Mouse (Mus musculus): ENCODE results near the gene Calhm6. TPM values are rescaled to one million over a fixed set of nuclear protein-coding genes. Genes with fewer than 3 reads are reported as not detected.

Calhm6 gene
- polyA plus RNA-seq (2016; fragmentation: Nextera tagmentation; extraction: Ambion mirVana), result 0.62 and 0.68 TPM in 2 replicates

- WGBS, result 18% methylated on average over 44 of the region's 44 CpGs
- H3K27ac ChIP-seq (replicated peaks), result peak within 1 kb of the TSS; percentile 73
- no peaks in the 10 kb centered on the region for H3K36me3 ChIP-seq (replicated peaks)
These were observed at the start of gene Calhm6 for GRCm38 (mm10) chr10:34127392-34128378. Gene Calhm6 (minus strand): TSS chr10:34127984.

GRCm38 (mm10) chr10:34175870-34176606, 48.3 kb upstream of the Calhm6 start:
- Histone ChIP-seq H3K36me3 (replicated peaks) (peaks cover 13% of the 10 kb centered on the region; the same call in 1 of the 2 replicates), H3K4me1 (peaks cover 37% of the 10 kb centered on the region), H3K27me3 (replicated peaks; ENCODE audit: low read depth, poor library complexity, severe bottlenecking) (no peaks in the 10 kb centered on the region), H3K9me3 (no peaks in the 10 kb centered on the region), H3K27ac (replicated peaks) (peak overlapping the region; percentile 78), H3K4me3 (0 out of 2 replicates have a peak overlapping the region, but pooled peaks have one; percentile 14)
- DNase-seq (ENCODE audit: low spot score), result peak; percentile 82
- WGBS, result 30% methylated on average over 8 of the region's 8 CpGs

More at GRCm38 (mm10) chr10:34127392-34128378, at the start of gene Calhm6:
- Histone ChIP-seq H3K27me3 (replicated peaks; ENCODE audit: low read depth, poor library complexity, severe bottlenecking) (peaks cover 18% of the 10 kb centered on the region; the same call in 1 of the 2 replicates), H3K4me3 (peak within 1 kb of the TSS; percentile 70), H3K9me3 (0 out of 2 replicates have a peak, but pooled peaks cover 4% of the 10 kb centered on the region), H3K4me1 (peaks cover 9% of the 10 kb centered on the region; the same call in 1 of the 2 replicates)
- peak; percentile 71 for DNase-seq (ENCODE audit: low spot score)

GRCm38 (mm10) chr10:34172663-34173282, 45.0 kb upstream of the Calhm6 start:
- Histone ChIP-seq H3K9me3 (no peaks in the 10 kb centered on the region), H3K4me1 (peaks cover 37% of the 10 kb centered on the region), H3K36me3 (replicated peaks) (no peaks in the 10 kb centered on the region), H3K4me3 (no peak overlapping the region), H3K27ac (replicated peaks) (no peak overlapping the region), H3K27me3 (replicated peaks; ENCODE audit: low read depth, poor library complexity, severe bottlenecking) (no peaks in the 10 kb centered on the region)
- DNase-seq (ENCODE audit: low spot score), result no peak
- WGBS, result 64% methylated on average over 4 of the region's 4 CpGs

GRCm38 (mm10) chr10:34171660-34172059, 43.9 kb upstream of the Calhm6 start:
- no peak for DNase-seq (ENCODE audit: low spot score)
- Histone ChIP-seq H3K36me3 (replicated peaks) (no peaks in the 10 kb centered on the region), H3K4me1 (peaks cover 27% of the 10 kb centered on the region), H3K4me3 (no peak overlapping the region), H3K27me3 (replicated peaks; ENCODE audit: low read depth, poor library complexity, severe bottlenecking) (no peaks in the 10 kb centered on the region), H3K9me3 (no peaks in the 10 kb centered on the region), H3K27ac (replicated peaks) (no peak overlapping the region)
- 94% methylated on average over 4 of the region's 4 CpGs for WGBS

- Histone ChIP-seq H3K27me3 (replicated peaks; ENCODE audit: low read depth, poor library complexity, severe bottlenecking) (no peaks in the 10 kb centered on the region), H3K4me1 (peaks cover 22% of the 10 kb centered on the region), H3K4me3 (no peak overlapping the region), H3K9me3 (no peaks in the 10 kb centered on the region), H3K27ac (replicated peaks) (no peak overlapping the region), H3K36me3 (replicated peaks) (no peaks in the 10 kb centered on the region)
- no peak for DNase-seq (ENCODE audit: low spot score)
- 88% methylated on average over 3 of the region's 3 CpGs for WGBS
These were observed 43.4 kb upstream of the Calhm6 start for GRCm38 (mm10) chr10:34171191-34171590.

- WGBS, result 86% methylated on average over 2 of the region's 2 CpGs
- Histone ChIP-seq H3K27me3 (replicated peaks; ENCODE audit: low read depth, poor library complexity, severe bottlenecking) (no peaks in the 10 kb centered on the region), H3K36me3 (replicated peaks) (peaks cover 19% of the 10 kb centered on the region), H3K27ac (replicated peaks) (no peak overlapping the region), H3K4me1 (no peaks in the 10 kb centered on the region), H3K4me3 (no peak overlapping the region), H3K9me3 (no peaks in the 10 kb centered on the region)
- no peak for DNase-seq (ENCODE audit: low spot score)
These were observed 39.2 kb upstream of the Calhm6 start for GRCm38 (mm10) chr10:34166971-34167370.

GRCm38 (mm10) chr10:34155796-34156554, 28.2 kb upstream of the Calhm6 start:
- peaks cover 58% of the 10 kb centered on the region for H3K36me3 ChIP-seq (replicated peaks)

GRCm38 (mm10) chr10:34151827-34152226, 24.0 kb upstream of the Calhm6 start:
- Histone ChIP-seq H3K27ac (replicated peaks) (no peak overlapping the region), H3K9me3 (no peaks in the 10 kb centered on the region), H3K36me3 (replicated peaks) (peaks cover 31% of the 10 kb centered on the region), H3K4me1 (peaks cover 22% of the 10 kb centered on the region), H3K4me3 (no peak overlapping the region), H3K27me3 (replicated peaks; ENCODE audit: low read depth, poor library complexity, severe bottlenecking) (no peaks in the 10 kb centered on the region)
- 74% methylated on average over 3 of the region's 3 CpGs for WGBS
- DNase-seq (ENCODE audit: low spot score), result no peak

More at GRCm38 (mm10) chr10:34155796-34156554, 28.2 kb upstream of the Calhm6 start:
- Histone ChIP-seq H3K4me1 (peaks cover 3% of the 10 kb centered on the region), H3K9me3 (no peaks in the 10 kb centered on the region), H3K27ac (replicated peaks) (no peak overlapping the region), H3K4me3 (no peak overlapping the region), H3K27me3 (replicated peaks; ENCODE audit: low read depth, poor library complexity, severe bottlenecking) (no peaks in the 10 kb centered on the region)
- no peak for DNase-seq (ENCODE audit: low spot score)
- 89% methylated on average over 12 of the region's 12 CpGs for WGBS

GRCm38 (mm10) chr10:34150454-34150853, 22.7 kb upstream of the Calhm6 start:
- 26% methylated on average over 6 of the region's 6 CpGs for WGBS
- no peak overlapping the region for H3K4me3 ChIP-seq
- peaks cover 22% of the 10 kb centered on the region for H3K4me1 ChIP-seq
- H3K27me3 ChIP-seq (replicated peaks; ENCODE audit: low read depth, poor library complexity, severe bottlenecking), result no peaks in the 10 kb centered on the region
- DNase-seq (ENCODE audit: low spot score), result no peak
- peak overlapping the region; percentile 30; the same call in 1 of the 2 replicates for H3K27ac ChIP-seq (replicated peaks)
- peaks cover 27% of the 10 kb centered on the region for H3K36me3 ChIP-seq (replicated peaks)
- H3K9me3 ChIP-seq, result no peaks in the 10 kb centered on the region

GRCm38 (mm10) chr10:34149772-34150171, 22.0 kb upstream of the Calhm6 start:
- 46% methylated on average over 3 of the region's 3 CpGs for WGBS
- no peak for DNase-seq (ENCODE audit: low spot score)
- H3K27ac ChIP-seq (replicated peaks), result no peak overlapping the region
- H3K9me3 ChIP-seq, result no peaks in the 10 kb centered on the region
- H3K27me3 ChIP-seq (replicated peaks; ENCODE audit: low read depth, poor library complexity, severe bottlenecking), result no peaks in the 10 kb centered on the region
- no peak overlapping the region for H3K4me3 ChIP-seq
- H3K4me1 ChIP-seq, result peaks cover 22% of the 10 kb centered on the region
- H3K36me3 ChIP-seq (replicated peaks), result peaks cover 27% of the 10 kb centered on the region

GRCm38 (mm10) chr10:34141693-34142092, 13.9 kb upstream of the Calhm6 start:
- H3K9me3 ChIP-seq, result no peaks in the 10 kb centered on the region; the same call in 1 of the 2 replicates
- WGBS, result 95% methylated on average over 2 of the region's 2 CpGs
- no peaks in the 10 kb centered on the region for H3K36me3 ChIP-seq (replicated peaks)
- H3K27ac ChIP-seq (replicated peaks), result no peak overlapping the region
- H3K4me3 ChIP-seq, result no peak overlapping the region
- DNase-seq (ENCODE audit: low spot score), result no peak
- H3K27me3 ChIP-seq (replicated peaks; ENCODE audit: low read depth, poor library complexity, severe bottlenecking), result no peaks in the 10 kb centered on the region
- H3K4me1 ChIP-seq, result peaks cover 2% of the 10 kb centered on the region
